In the genomic region with DNA sequence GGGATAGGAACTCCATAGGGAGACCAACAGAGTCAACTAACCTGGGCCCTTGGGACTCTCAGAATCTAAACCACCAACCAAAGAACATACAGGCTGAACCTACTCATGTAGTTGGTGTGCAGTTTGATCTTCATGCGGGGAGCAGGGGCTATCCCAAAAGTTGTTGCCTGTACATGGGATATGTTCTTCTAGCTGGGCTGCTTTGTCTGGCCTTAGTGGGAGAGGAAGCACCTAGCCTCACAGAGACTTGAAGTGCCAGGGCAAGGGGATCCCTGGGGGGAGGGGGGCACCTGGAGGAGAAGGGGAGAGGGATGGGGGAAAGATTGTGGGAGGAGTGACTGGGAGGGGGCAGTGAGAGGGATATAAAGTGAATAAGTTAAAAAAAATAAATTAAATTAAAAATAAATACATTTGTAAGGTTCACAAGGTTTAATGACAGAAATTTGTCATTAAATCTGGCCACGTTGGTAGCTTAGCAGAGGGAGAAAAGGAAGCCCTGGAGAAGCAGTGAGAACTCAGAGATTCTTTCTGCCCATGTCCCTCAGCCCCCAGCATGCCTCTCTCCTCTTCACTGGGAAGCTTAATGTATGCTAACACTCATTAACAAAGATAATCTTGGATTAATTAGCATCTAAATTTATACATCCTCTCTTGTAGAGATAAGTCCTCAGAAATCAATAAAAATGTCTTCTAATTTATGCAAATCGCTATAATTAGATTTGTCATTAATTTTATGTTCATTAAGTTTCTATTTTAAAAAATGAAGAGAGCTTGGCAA, we compare ENCODE assay signal across 17 mouse cellular contexts.
DNase-seq lines count a peak whose midpoint lies in the region; ATAC-seq and TF ChIP-seq lines count a peak whose summit lies in the region.
"Had no signal": no experiment of that assay in that cellular context is flagged by ENCODE, and none has a peak within 500 bp of the region (broad histone marks: within the 10 kb centered on the region; RNA-seq: fewer than 3 reads in every experiment).

No protein-coding gene starts in this region.

- H3K9me3 ChIP-seq in lung, embryonic 14.5 days (ENCODE audit: low read depth, low read length) = no peaks in the 10 kb centered on the region
- H3K9me3 ChIP-seq in hindbrain, embryonic 16.5 days (ENCODE audit: control insufficient read depth, low read length) = no peaks in the 10 kb centered on the region
- H3K9me3 ChIP-seq in neural tube, embryonic 14.5 days (ENCODE audit: control insufficient read depth, low read length) = no peaks in the 10 kb centered on the region
- H3K9me3 ChIP-seq in heart, embryonic 10.5 days = no peaks in the 10 kb centered on the region
- H3K9me3 ChIP-seq: G1E; liver, embryonic 15.5 days had no signal

- DNase-seq in lung, embryonic 14.5 days = no peak
- DNase-seq in lung, postnatal 14 days = no peak
- DNase-seq in brain, embryonic 14.5 days (ENCODE audit: low read depth) = peak; percentile 68
- DNase-seq in embryo, embryonic 10 days (ENCODE audit: low spot score) = no peak
- no peak for DNase-seq in heart, embryonic 10.5 days (ENCODE audit: low spot score)
- DNase-seq in spleen, postnatal 36 days (ENCODE audit: low spot score in 2 of 2) = no peak
- DNase-seq: cerebellum, postnatal 10 days; gastrocnemius, postnatal 10 days; heart, adult 2 months; kidney, adult 2 months; kidney, postnatal 14 days; layer of hippocampus, adult 9-11 months; lung, postnatal 10 days had no signal

- H3K27ac ChIP-seq in lung, embryonic 14.5 days (ENCODE audit: low read depth) = no peak overlapping the region
- no peak overlapping the region for H3K27ac ChIP-seq in hindbrain, embryonic 16.5 days (ENCODE audit: low read depth, low read length)
- peak overlapping the region; percentile 72 for H3K27ac ChIP-seq in neural tube, embryonic 14.5 days (ENCODE audit: low read depth, low read length)
- no peak overlapping the region for H3K27ac ChIP-seq in heart, embryonic 10.5 days
- H3K27ac ChIP-seq: heart, adult 2 months; liver, embryonic 15.5 days had no signal

- H3K27me3 ChIP-seq in lung, embryonic 14.5 days (ENCODE audit: insufficient read depth, low read length) = no peaks in the 10 kb centered on the region
- H3K27me3 ChIP-seq in hindbrain, embryonic 16.5 days (replicated peaks; ENCODE audit: control insufficient read depth, insufficient read depth, low read length) = no peaks in the 10 kb centered on the region
- no peaks in the 10 kb centered on the region for H3K27me3 ChIP-seq in neural tube, embryonic 14.5 days (ENCODE audit: control insufficient read depth, insufficient read depth, low read length)
- H3K27me3 ChIP-seq in heart, embryonic 10.5 days (ENCODE audit: insufficient read depth, poor library complexity, severe bottlenecking) = no peaks in the 10 kb centered on the region
- H3K27me3 ChIP-seq: liver, embryonic 15.5 days had no signal

- no peak for TF ChIP-seq CTCF in lung, embryonic 14.5 days (IDR thresholded peaks at IDR 0.05; ENCODE audit: low read depth)
- TF ChIP-seq CTCF in brain, embryonic 14.5 days (IDR thresholded peaks at IDR 0.05; ENCODE audit: borderline replicate concordance, extremely low read depth, insufficient read depth, insufficient read length) = no peak

- H3K4me3 ChIP-seq in lung, embryonic 14.5 days (ENCODE audit: low read depth, low read length) = no peak overlapping the region
- H3K4me3 ChIP-seq in hindbrain, embryonic 16.5 days (ENCODE audit: low read length) = no peak overlapping the region
- H3K4me3 ChIP-seq in neural tube, embryonic 14.5 days (ENCODE audit: low read depth, low read length) = no peak overlapping the region
- H3K4me3 ChIP-seq in heart, embryonic 10.5 days = no peak overlapping the region
- H3K4me3 ChIP-seq: heart, adult 2 months; liver, embryonic 15.5 days had no signal

- TF ChIP-seq POLR2A in brain, embryonic 14.5 days (IDR thresholded peaks at IDR 0.05; ENCODE audit: borderline replicate concordance, extremely low read depth, insufficient read depth, insufficient read length, poor library complexity, severe bottlenecking) = no peak

- H3K4me2 ChIP-seq in lung, embryonic 14.5 days = no peak overlapping the region
- no peak overlapping the region for H3K4me2 ChIP-seq in hindbrain, embryonic 16.5 days (ENCODE audit: low read length)
- H3K4me2 ChIP-seq in neural tube, embryonic 14.5 days (ENCODE audit: low read depth, low read length) = no peak overlapping the region
- H3K4me2 ChIP-seq: liver, embryonic 15.5 days had no signal

- H3K4me1 ChIP-seq in lung, embryonic 14.5 days (ENCODE audit: insufficient read depth) = no peaks in the 10 kb centered on the region
- H3K4me1 ChIP-seq in hindbrain, embryonic 16.5 days (ENCODE audit: control insufficient read depth, insufficient read depth, low read depth, low read length) = no peaks in the 10 kb centered on the region; the same call in 1 of the 2 replicates
- 0 out of 2 replicates have a peak, but pooled peaks cover 2% of the 10 kb centered on the region for H3K4me1 ChIP-seq in neural tube, embryonic 14.5 days (ENCODE audit: control insufficient read depth, insufficient read depth, low read length)
- no peaks in the 10 kb centered on the region for H3K4me1 ChIP-seq in heart, embryonic 10.5 days
- H3K4me1 ChIP-seq: liver, embryonic 15.5 days had no signal

- H3K9ac ChIP-seq in lung, embryonic 14.5 days = no peak overlapping the region
- H3K9ac ChIP-seq in hindbrain, embryonic 16.5 days (ENCODE audit: low read depth, low read length) = no peak overlapping the region
- no peak overlapping the region for H3K9ac ChIP-seq in neural tube, embryonic 14.5 days (replicated peaks; ENCODE audit: low read depth, low read length)
- H3K9ac ChIP-seq: liver, embryonic 15.5 days had no signal

- WGBS in lung, embryonic 14.5 days = 70% methylated on average over 3 of the region's 3 CpGs
- 62% methylated on average over 3 of the region's 3 CpGs for WGBS in hindbrain, embryonic 16.5 days
- WGBS in neural tube, embryonic 14.5 days = 58% methylated on average over 3 of the region's 3 CpGs
- WGBS in heart, embryonic 10.5 days = 77% methylated on average over 3 of the region's 3 CpGs

- H3K36me3 ChIP-seq in lung, embryonic 14.5 days (ENCODE audit: insufficient read depth) = no peaks in the 10 kb centered on the region
- no peaks in the 10 kb centered on the region for H3K36me3 ChIP-seq in hindbrain, embryonic 16.5 days (ENCODE audit: control insufficient read depth, insufficient read depth, low read length)
- no peaks in the 10 kb centered on the region for H3K36me3 ChIP-seq in neural tube, embryonic 14.5 days (ENCODE audit: control insufficient read depth, insufficient read depth, low read length)
- H3K36me3 ChIP-seq in heart, embryonic 10.5 days = no peaks in the 10 kb centered on the region
- H3K36me3 ChIP-seq: G1E; liver, embryonic 15.5 days had no signal

- ATAC-seq in lung, embryonic 14.5 days (ENCODE audit: insufficient read depth) = peak; percentile 58; the same call in 1 of the 2 replicates
- ATAC-seq in hindbrain, embryonic 16.5 days = peak; percentile 71
- ATAC-seq in neural tube, embryonic 14.5 days (ENCODE audit: low read depth) = peak; percentile 86
